Mouse (Mus musculus) left cerebral cortex, postnatal 25 days (tissue): ENCODE results near the gene Katnb1. TPM values are rescaled to one million over a fixed set of nuclear protein-coding genes. Genes with fewer than 3 reads are reported as not detected.

ENCODE experiments used
- total RNA-seq, 2 experiments: library from RNA; stranded (reverse); gene quantifications; 2 replicates each; pipeline ENCODE4 v1.2.3; 2021

Katnb1 gene
- total RNA-seq, 2 experiments from 2014 or later: 47.0 to 47.5 TPM

Other genes with a start within 250 kb of the Katnb1 start
- gene Coq9, start 242.9 kb upstream of the Katnb1 start, total RNA-seq: 10 to 100 TPM; 82.4 to 94.4 TPM
- gene Ciapin1, start 242.8 kb upstream of the Katnb1 start, total RNA-seq: 10 to 100 TPM; 67.9 to 74.1 TPM
- 10 to 100 TPM; 67.4 to 76.6 TPM for gene Polr2c, start 223.7 kb upstream of the Katnb1 start, total RNA-seq
- gene Dok4, start 204.9 kb upstream of the Katnb1 start, total RNA-seq: 10 to 100 TPM; 23.2 to 25.6 TPM
- gene Ccdc102a, start 163.1 kb upstream of the Katnb1 start, total RNA-seq: 1 to 10 TPM; 1.5 to 1.7 TPM
- gene Adgrg5, start 157.5 kb upstream of the Katnb1 start, total RNA-seq: not detected
- gene Adgrg1, start 106.4 kb upstream of the Katnb1 start, total RNA-seq: 10 to 100 TPM; 67.2 to 94.5 TPM
- under 1 TPM; 0.14 to 0.18 TPM for gene Adgrg3, start 63.5 kb upstream of the Katnb1 start, total RNA-seq
- 1 to 10 TPM; 1.0 to 1.4 TPM for gene Drc7, start 26.1 kb upstream of the Katnb1 start, total RNA-seq
- gene Kifc3, start 121.6 kb downstream of the Katnb1 start, total RNA-seq: 10 to 100 TPM; 52.6 to 53.0 TPM
- under 1 TPM; 0.48 to 0.53 TPM for gene Cngb1, start 225.4 kb downstream of the Katnb1 start, total RNA-seq
- not detected for gene Tepp, start 229.4 kb downstream of the Katnb1 start, total RNA-seq